Mouse (Mus musculus) C2C12 (cell line): ENCODE results near the gene Bloc1s1.

Experiments
- CEBPB ChIP-seq: IDR thresholded peaks from one replicate; pipeline ENCODE4 v1.6.1; 2011; ENCODE audit warnings: low read depth, mild to moderate bottlenecking, control low read depth, moderate library complexity
- CTCF ChIP-seq: IDR thresholded peaks from one replicate; pipeline ENCODE4 v1.5.1; 2011; ENCODE audit not compliant: control insufficient read depth, insufficient read depth, insufficient read length
- MAX ChIP-seq: IDR thresholded peaks from one replicate; pipeline ENCODE4 v1.6.1; 2011; ENCODE audit warnings: mild to moderate bottlenecking, control low read depth
- MYOD1 ChIP-seq: IDR thresholded peaks from one replicate; pipeline ENCODE4 v1.6.1; 2011; ENCODE audit warnings: low read depth; ENCODE audit not compliant: control insufficient read depth, insufficient read length
- MYOG ChIP-seq: IDR thresholded peaks from one replicate; pipeline ENCODE4 v1.6.1; 2011; ENCODE audit not compliant: control insufficient read depth, insufficient read length; ENCODE audit errors: extremely low read depth
- USF1 ChIP-seq: IDR thresholded peaks from one replicate; pipeline ENCODE4 v1.6.1; 2011; ENCODE audit warnings: low read depth, mild to moderate bottlenecking, control low read depth, moderate library complexity

GRCm38 (mm10) chr10:128913696-128914095 is 10.1 kb downstream of the Bloc1s1 start:
- TF ChIP-seq CTCF (no peak), USF1 (no peak), MYOG (no peak), CEBPB (no peak), MAX (no peak), MYOD1 (no peak)
